Mouse (Mus musculus) left cerebral cortex, postnatal 14 days (tissue): ENCODE data around the gene Slc5a5. TPM values are rescaled to one million over a fixed set of nuclear protein-coding genes. Genes with fewer than 3 reads are reported as not detected.
"Not testable (repeated sequence)": the region's sequence is repeated elsewhere in the genome, so short reads cannot be mapped to it uniquely, and the experiment has no call there.

Experiments used
- DNase-seq, 2 experiments: peaks; one replicate each; pipeline ENCODE4 v3.0.0; 2021 to 2022; ENCODE audit warnings: low spot score in 2 of 2, mixed read lengths in 1 of 2
- intact Hi-C: fragments of 180-260 bp; cut with DNase I; formaldehyde crosslinking; loops from one replicate; pipeline ENCODE4 v1.15.1; 2025
- total RNA-seq, 2 experiments: library from RNA; stranded (reverse); gene quantifications; 2 replicates each; pipeline ENCODE4 v1.2.3; 2021

The Slc5a5 gene
- total RNA-seq, 2 experiments from 2014 or later, result 8.4 to 10.3 TPM

DNA sequence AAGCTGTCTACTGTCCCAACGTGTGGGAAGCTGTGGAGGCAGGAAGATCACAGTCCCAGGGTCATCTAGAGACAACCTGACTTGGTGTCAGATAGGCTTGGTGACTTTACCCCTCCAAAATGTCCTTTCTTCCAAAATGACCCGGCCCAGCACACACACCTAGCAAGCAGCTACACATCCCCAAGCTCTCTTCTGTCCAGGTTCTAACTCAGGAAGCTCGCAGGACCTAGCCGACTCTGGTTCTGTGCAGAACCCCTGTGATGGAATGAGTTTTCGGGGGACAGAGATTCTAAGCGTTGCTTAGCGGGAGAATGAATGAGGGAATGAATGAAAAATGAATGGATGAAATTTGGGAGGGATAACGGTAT lies 12.9 kb upstream of the Slc5a5 start:
- intact Hi-C loops, result loop anchor here (5.0 to 10.0 kb wide), 2 partner anchors 369 to 557 kb away; partner anchors contain the start of genes Abhd8, Haus8, Mrpl34 and Myo9b
- no peak for DNase-seq

DNA sequence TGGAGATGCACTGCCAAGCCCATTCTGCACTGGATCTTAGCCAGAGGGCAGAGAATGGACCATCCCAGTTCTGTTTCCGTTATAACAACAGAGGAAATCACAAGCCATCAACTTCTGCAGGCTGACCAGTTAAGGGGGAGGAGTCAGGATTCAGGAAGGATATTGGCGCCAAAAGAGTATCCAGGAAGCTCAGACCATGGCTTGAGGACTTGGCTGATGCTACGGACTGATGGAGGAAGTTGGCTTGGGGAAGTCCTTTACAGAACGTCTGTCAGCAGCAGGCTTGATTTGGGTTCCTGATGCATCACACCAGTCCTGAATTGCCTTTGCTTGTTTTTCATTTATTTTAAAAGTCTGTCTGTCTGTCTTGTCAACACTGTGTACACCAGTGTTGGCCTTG lies 12.0 kb upstream of the Slc5a5 start:
- intact Hi-C loops, result loop anchor here (10.0 kb wide), 1 partner anchor 370 kb away; the partner anchor contains the start of genes Haus8 and Myo9b
- DNase-seq, result no peak

DNA sequence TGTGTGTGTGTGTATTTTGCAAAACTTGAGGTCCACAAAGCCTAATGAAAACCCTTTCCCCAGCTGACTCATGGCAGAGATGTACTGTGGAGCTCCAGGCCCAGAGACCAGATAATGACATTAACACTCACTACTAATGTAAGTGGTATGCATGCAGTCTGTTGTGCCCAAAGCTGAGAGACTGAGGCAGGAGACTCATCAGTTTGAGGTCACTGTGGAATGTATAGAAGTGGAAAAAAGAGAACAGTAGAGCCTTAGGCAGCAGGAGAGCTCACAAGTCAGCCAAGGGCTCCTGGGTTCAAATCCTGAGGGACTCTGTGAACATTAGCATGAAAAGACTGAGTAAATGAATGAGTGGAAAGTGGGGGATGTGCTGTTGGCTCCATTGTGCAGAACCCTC lies 11.0 kb upstream of the Slc5a5 start:
- intact Hi-C loops, result loop anchor here (10.0 kb wide), 1 partner anchor 371 kb away; the partner anchor contains the start of genes Haus8 and Myo9b

DNA sequence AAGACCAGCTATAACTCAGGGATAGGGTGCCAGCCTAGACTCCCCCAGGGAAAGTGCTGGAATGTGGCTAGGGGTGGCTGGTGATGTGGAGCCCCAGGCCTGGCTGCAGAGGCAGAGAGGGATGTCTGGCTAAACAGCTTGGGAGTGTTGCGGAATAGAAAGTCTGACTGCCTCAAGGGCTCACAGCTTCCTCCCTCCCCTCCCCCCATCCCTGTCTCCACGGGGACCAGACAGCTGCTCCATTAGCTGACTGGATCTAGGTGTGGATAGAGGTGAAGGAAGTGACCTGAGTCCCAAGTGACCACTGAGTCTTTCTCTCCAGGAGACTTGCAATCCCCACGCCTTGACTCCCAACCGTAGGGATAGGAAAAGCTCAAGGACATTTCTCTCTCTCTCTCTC lies 10.6 kb upstream of the Slc5a5 start:
- DNase-seq, result no peak
- intact Hi-C loops, result loop anchor here (10.0 kb wide), 1 partner anchor 372 kb away; the partner anchor contains the start of genes Haus8 and Myo9b

More for the DNA sequence above, 11.0 kb upstream of the Slc5a5 start:
- no peak for DNase-seq

DNA sequence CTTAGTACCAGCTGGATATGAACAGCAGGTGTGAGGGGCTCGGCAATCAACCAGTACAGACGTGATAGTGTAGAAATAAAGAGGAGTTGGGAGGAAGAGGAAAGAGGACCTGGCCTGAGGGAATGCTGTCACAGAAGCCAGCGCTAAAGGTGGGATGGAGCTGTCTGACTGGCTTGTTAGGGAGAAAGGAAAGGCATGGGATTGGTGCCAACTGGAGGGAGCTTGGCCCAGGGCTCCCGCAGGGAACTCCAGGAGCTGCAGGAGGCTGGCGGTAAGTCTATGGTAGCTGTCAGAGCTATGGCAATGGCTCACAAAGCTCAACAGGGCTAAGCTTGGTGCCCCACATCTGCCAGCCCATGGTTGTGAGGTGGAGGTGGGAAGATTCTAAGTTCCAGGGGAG lies 9.7 kb upstream of the Slc5a5 start:
- intact Hi-C loops, result loop anchor here (10.0 kb wide), 1 partner anchor 373 kb away; the partner anchor contains the start of genes Haus8 and Myo9b
- no peak for DNase-seq

DNA sequence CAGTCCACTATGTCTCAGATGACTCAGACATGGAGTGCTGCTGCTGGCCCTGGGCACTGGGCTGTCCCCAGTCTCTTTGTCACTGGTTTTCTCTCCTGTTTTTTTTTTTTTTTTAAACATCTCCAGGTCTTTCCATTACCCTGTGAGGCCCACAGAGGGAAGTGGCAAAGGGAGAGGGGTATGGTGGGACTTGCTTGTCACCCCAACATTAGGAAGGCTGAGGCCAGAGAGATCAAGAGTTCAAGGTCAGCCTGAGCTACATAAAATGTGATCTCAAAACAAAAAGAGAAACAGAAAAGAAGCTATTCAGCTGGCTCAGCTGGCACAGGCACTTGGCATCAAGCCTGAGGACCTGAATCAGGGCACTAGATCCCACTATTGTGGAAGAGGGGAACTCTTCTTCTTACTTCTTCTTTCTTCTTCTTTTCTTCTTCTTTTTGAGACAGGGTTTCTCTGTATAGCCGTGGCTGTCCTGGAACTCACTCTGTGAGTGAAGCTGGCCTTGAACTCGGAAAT lies 8.4 kb upstream of the Slc5a5 start:
- no peak for DNase-seq
- intact Hi-C loops, result loop anchor here (10.0 kb wide), 1 partner anchor 374 kb away; the partner anchor contains the start of genes Haus8 and Myo9b

DNA sequence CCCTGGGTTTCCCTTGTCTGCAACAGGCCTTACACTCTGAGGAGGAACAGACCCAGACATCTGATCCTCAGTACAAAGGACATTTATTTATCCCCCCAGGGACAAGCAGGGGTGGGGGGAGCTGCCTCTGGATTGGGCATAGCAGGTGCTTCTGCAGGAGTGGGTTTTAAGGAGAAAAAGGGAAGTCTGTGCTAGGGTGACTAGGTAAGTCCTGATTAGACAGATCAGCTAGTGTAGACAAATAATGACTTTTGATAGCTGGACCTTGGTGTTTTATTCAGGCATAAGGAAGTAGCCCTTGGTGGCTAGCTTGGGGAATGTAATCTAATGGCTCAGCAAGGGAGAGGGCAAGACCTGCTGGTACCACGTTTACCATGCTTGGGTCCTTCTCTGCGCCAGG lies 6.7 kb upstream of the Slc5a5 start:
- DNase-seq, result no peak
- intact Hi-C loops, result loop anchor here (2.0 to 10.0 kb wide), 2 partner anchors 66 to 476 kb away; partner anchors contain the start of gene Ocel1

DNA sequence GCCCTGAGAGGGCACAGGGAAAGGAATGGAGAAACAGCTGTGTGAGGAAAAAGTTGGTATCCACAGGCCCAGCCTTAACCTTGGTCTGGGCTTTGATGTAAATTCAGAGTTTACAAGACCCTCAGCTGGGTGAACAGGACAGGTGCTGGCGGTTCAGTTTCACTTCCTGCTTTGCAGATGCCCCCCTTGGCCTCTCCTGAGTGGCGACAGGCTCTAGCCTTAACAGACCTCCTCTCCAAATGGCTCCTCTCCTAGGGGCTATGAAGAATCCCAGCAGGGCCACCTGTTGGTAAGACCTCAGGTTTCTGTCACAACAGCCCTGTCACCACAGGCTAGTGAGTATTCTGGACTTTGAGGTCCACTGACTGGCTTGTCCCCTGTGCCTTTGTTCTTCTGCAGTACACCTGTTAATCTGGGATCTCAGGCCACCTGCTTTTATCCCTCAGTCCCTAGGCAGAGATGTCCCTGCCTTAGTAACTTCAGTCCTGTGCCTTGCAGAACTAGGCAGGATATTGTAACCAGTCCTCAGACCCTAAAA lies 6.2 kb upstream of the Slc5a5 start:
- DNase-seq, result no peak
- intact Hi-C loops, result loop anchor here (2.0 to 10.0 kb wide), 2 partner anchors 66 to 476 kb away; partner anchors contain the start of gene Ocel1

DNA sequence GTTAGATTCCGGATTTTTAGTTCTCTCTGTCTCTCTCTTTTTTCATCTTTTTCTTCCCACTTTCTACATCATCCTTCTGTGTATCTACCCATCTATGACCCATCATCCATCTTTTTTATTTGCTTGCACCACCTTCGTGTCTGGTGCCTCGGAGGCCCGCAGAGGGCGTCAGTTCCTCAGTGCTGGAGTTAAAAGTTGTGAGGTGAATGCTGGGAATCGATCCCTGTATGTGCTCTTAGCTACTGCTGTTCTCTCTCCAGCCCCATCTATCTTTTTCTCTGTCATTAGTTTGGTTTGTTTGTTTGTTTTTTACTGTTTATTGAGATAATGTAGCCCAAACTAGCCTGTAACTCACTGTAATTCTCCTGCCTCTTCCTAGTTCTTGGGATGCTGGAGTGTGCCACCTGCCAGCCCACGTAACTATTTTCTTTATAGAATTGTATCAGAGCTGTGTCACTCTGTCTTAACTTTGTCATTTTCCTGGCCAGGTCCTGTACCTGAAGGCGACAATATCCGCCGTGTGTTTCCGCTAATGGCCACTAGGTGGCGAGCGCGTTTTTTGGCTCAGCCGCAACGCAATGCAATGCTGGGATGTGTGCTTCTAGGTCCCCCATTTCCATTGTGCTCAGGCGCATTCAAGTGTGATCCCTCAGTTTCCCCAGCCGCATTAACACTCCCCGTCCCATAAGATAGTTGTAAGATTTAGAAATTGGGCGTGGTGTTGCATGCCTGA lies 5.3 kb upstream of the Slc5a5 start:
- intact Hi-C loops, result loop anchor here (1.0 to 10.0 kb wide), 3 partner anchors 25 to 477 kb away; partner anchors contain the start of genes Ccdc124 and Ocel1
- peak; percentile 79 to 92 for DNase-seq

DNA sequence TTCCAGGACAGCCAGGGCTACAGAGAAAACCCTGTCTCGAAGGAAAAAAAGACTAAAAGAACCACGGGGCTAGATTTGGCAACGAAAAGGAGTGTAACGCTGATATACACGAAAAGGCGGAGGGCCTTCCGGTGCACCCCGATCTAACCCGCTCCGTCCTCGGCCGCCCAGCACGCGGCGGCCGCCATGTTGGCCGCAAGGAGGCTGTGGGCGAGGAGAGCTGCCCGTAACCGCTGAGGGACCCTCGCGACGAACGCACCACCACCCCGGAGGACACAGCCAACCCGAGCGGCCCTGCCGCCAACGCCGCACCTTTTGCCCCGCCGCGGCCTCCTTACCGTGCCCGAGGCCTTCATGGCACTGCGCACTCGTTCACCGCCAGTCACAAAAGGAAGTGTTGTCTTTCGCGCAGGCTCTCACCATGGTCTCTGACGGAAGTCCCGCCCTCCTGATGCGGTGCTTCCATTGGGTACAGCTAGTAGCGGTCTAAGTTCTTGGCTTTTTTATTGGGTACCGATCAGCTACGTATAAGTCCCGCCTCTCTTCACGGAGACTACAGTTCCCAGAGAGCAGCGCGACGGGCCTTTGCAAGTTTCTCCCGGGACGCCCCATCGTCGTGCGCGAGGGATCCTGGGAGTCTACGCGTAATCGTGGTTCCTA lies 4.6 kb upstream of the Slc5a5 start, which contains the start of gene Rpl18a:
Rpl18a (minus strand) TSS at position 392 of the 660 bp plus-strand sequence.
- intact Hi-C loops, result loop anchor here (1.0 to 10.0 kb wide), 2 partner anchors 24 to 478 kb away; partner anchors contain the start of genes Ccdc124 and Ocel1
- DNase-seq, result peak; percentile 96 to 99

DNA sequence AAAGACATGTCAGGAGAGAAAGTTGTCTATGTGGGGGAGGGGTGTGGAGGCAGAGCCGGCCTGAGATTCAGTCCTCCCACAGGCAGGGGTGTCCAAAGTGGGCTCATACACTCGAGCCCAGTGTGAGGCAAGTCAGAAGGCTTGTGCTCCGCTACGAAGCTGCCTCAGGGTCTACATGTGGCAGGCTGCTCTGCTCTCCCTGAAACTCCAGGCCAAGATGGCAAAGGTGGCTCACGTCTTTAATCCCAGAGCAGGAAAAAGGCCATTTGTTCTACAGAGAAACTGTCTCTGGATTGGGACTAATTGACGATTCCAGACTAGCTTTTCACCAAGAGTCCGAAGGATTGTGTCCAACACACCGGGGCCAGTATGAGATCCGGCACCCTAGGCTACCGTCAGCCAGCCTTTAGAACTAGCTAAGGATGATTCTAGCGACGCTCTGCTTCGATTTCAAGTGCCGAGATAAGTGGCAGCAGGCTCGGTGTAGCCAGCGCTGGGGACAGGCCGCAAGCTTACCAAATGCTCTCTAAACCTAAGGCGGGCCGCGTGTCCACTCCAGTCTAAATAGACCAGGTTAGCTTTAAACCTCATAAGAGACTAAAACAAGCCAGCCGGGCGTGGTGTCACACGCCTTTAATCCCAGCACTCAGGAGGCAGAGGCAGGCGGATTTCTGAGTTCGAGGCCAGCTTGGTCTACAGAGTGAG lies 3.9 kb upstream of the Slc5a5 start:
- intact Hi-C loops, result loop anchor here (1.0 to 10.0 kb wide), 2 partner anchors 23 to 478 kb away; partner anchors contain the start of genes Ccdc124 and Ocel1
- DNase-seq, result no peak

DNA sequence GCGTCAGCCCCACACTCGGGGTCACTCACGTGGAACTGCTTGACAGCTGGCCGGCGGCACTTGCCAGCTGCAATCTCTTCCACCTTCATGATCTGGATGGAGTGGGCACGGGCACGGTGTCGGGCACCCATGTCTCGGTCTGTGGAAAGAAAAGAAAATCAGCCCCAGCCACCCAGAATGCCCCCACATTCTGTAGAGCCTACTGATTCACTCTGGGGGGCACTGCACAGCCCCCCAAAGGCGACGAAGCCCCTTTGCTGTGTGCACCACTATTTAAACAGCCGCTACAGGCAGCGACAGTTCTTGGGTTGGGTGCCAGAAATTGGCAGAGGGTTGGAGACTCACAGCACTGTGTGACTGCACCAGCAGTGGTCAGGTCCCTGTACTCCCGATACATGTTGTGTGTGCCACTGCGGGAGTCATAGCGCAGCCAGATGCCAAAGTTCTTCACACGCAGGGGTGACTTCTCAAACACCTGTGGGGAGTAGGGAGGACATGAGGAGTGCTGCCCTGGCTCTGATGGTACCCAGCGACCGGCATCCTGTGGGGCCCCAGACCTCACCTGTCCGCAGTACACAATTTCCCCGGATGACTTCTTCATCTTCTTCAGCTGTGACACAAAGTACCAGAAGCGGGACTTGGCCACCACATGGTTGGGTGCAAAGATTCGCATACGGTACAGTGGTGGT lies 3.2 kb upstream of the Slc5a5 start:
- intact Hi-C loops, result loop anchor here (10.0 kb wide), 1 partner anchor 479 kb away; the partner anchor contains the start of gene Ocel1
- not testable (repeated sequence) for DNase-seq

DNA sequence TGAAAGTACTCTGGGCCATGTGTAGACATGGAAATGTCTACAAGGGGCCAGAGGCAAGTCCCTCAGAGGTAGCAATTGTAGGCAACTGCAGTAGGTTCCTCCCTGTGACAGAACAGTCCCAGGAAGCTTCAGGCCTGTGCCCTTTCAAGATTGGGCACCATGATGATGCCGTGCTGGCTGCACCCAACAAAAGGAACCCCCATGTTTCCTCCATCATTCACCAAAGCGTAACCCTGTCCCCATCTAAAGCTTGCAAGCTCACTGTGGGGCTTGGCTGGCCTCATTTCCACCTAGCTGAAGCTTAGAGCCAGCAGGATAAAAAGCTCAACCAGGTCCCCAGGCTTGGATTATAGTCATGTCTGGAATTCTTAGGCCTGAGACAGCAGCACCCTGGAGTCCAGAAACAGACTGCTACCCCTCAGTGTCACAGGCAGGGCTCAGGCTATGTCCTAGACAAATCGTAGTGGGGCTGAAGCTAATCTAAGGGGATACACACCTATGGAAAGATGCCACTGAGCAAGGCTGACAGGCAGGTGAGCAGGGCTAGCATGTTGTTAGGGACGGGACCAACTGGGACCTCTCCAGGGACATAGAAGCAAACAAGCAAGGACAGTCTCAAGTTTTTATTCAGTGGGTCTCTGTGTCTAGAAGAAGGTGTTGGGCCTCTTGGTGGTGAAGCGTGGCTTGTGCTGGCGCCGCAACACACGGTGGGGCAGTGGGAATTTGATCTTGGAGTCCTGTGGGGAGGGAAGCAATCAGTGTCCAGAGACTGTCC lies 2.4 kb upstream of the Slc5a5 start:
- intact Hi-C loops, result loop anchor here (10.0 kb wide), 1 partner anchor 480 kb away; the partner anchor contains the start of gene Ocel1

DNA sequence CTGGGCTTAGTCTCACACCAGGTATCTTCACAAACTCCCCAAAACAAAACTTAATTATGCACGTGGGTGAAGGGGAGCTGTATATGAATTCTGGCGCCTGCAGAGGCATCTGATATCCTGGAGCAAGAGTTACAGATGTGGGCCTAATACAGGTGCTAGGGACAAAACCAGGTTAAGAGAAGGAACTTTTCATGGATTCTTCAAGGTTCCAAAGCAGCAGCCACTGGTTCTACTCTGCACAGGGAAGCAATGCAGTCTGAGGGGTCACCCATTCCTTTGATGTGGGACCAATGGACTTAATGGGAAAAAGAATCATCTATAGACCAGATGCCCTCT lies 1.8 kb upstream of the Slc5a5 start:
- intact Hi-C loops, result loop anchor here (10.0 kb wide), 1 partner anchor 480 kb away; the partner anchor contains the start of gene Ocel1
- DNase-seq, result no peak

More for the DNA sequence above, 2.4 kb upstream of the Slc5a5 start:
- DNase-seq, result no peak

DNA sequence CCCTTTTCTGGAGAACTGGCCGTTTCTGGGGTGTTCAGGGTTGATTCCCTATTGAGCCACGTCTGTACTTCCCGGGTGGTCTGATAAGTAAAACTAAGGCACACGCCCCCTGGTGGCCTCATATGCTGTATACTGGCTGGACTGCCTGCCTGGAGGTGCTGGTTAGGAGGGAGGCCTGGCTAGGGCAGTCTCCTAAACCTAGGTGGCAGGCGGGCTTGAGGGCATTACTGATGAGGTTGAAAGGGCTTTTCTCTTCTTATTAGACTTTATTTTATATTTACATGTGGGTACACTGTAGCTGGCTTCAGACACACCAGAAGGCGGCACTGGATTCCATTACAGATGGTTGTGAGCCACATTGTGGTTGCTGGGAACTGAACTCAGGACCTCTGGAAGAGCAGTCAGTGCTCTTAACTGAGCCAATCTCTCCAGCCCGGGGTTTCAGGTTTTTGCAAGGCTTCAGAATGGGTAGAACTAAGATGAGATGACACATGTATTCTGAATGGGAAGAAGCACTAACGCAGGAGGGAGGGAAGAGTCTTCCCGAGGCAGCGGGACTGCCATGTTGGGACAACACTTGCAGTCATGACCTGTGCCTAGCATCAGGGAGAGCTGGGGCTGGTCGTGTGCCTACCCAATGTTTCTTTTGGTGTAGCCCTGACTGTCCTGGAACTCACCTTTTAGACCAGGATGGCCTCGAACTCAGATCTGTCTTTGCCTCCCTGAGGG lies 1.3 kb upstream of the Slc5a5 start:
- intact Hi-C loops, result loop anchor here (2.0 to 10.0 kb wide), 2 partner anchors 19 to 481 kb away; partner anchors contain the start of gene Ocel1
- DNase-seq, result peak; percentile 78 to 82

DNA sequence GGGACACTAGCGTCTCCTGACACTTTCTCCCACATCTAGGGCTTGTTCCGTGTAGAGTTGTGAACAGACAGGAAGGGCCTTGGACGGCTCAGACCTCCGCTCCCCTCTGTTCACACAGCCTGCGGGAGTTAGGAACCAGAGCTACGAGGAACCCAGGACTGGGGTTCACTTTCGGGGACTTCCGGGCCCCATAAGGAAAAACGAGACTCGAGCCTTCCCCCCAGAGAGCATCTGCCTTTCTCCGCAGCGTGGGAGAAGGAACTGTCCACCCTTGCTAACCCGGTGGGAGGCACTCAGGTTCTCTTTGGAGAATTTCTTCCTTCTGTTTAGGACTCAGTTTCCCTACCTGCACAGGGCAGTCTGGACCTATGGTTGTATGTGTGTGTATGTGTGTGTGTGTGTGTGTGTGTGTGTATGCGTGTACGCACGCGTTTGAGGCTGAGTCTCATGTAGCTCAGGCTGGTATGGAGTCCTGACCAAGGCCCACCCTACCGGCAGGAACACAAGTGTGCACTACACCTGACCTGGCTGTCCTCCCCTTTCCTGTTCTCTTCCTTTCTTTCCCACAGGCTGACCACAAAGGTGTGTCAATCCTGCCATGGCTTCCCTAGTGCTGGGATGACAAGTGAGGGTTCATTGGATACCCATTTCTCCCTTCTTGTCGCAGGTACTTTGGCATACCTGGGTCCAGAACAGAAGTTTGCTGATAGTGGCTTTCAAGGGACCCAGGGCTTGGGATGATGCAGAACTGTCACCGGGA lies 519 bp upstream of the Slc5a5 start:
- no peak for DNase-seq
- intact Hi-C loops, result loop anchor here (2.0 to 10.0 kb wide), 2 partner anchors 18 to 482 kb away; partner anchors contain the start of gene Ocel1
